Mouse (Mus musculus): ENCODE measurements around the gene Kctd20.
A peak's percentile ranks its signal among the peaks of the same experiment; 100 is the strongest.
"Not testable (repeated sequence)": the region's sequence is repeated elsewhere in the genome, so short reads cannot be mapped to it uniquely, and the experiment has no call there.

The Kctd20 gene

GRCm38 (mm10) chr17:28987713-28988112 lies 36.0 kb downstream of the Kctd20 start:
- peak; percentile 70 for DNase-seq

GRCm38 (mm10) chr17:28988291-28988690 lies 36.5 kb downstream of the Kctd20 start:
- no peak for DNase-seq

GRCm38 (mm10) chr17:28988996-28989395 lies 37.2 kb downstream of the Kctd20 start:
- DNase-seq: no peak

GRCm38 (mm10) chr17:28990060-28990459 lies 38.3 kb downstream of the Kctd20 start:
- no peak for DNase-seq

- no peak for DNase-seq
Observed at GRCm38 (mm10) chr17:28991286-28991685, 39.5 kb downstream of the Kctd20 start.

GRCm38 (mm10) chr17:28992105-28992504 lies 40.4 kb downstream of the Kctd20 start:
- DNase-seq: no peak

GRCm38 (mm10) chr17:28993004-28993403 lies 41.3 kb downstream of the Kctd20 start:
- DNase-seq: not testable (repeated sequence)

GRCm38 (mm10) chr17:28994615-28995014 lies 42.9 kb downstream of the Kctd20 start:
- DNase-seq: no peak

GRCm38 (mm10) chr17:29000465-29000864 lies 48.7 kb downstream of the Kctd20 start:
- DNase-seq: no peak

GRCm38 (mm10) chr17:29003740-29004139 lies 52.0 kb downstream of the Kctd20 start:
- DNase-seq: no peak

GRCm38 (mm10) chr17:29005002-29005401 lies 53.3 kb downstream of the Kctd20 start:
- DNase-seq: no peak

- DNase-seq: no peak
Observed at GRCm38 (mm10) chr17:29006812-29007211, 55.1 kb downstream of the Kctd20 start.

GRCm38 (mm10) chr17:29007243-29007640 lies 55.5 kb downstream of the Kctd20 start:
- peak; percentile 58 for DNase-seq

GRCm38 (mm10) chr17:29007641-29008325 lies 56.0 kb downstream of the Kctd20 start, which contains the start of gene Stk38:
Gene Stk38, minus strand, starts transcription at chr17:29007995.
- DNase-seq: peak; percentile 97

GRCm38 (mm10) chr17:29008326-29008650 lies 56.5 kb downstream of the Kctd20 start:
- no peak for DNase-seq

- DNase-seq: no peak
Observed at GRCm38 (mm10) chr17:29009181-29009580, 57.4 kb downstream of the Kctd20 start.

GRCm38 (mm10) chr17:29014235-29014634 lies 62.5 kb downstream of the Kctd20 start:
- no peak for DNase-seq

GRCm38 (mm10) chr17:29015638-29016037 lies 63.9 kb downstream of the Kctd20 start:
- DNase-seq: peak; percentile 69

- DNase-seq: no peak
Observed at GRCm38 (mm10) chr17:29016705-29017104, 65.0 kb downstream of the Kctd20 start.

- DNase-seq: peak; percentile 36
Observed at GRCm38 (mm10) chr17:29018292-29018984, 66.7 kb downstream of the Kctd20 start.
